Mouse (Mus musculus): ENCODE measurements around the gene Myl12a.

Gene Myl12a

GRCm38 (mm10) chr17:71018616-71019308, 16.1 kb upstream of the Myl12a start:
- H3K27me3 ChIP-seq (ENCODE audit: insufficient read depth, low read length): no peaks in the 10 kb centered on the region
- H3K9me3 ChIP-seq (ENCODE audit: low read length): no peaks in the 10 kb centered on the region
- no peaks in the 10 kb centered on the region for H3K36me3 ChIP-seq (ENCODE audit: insufficient read depth, low read length)
- 0 out of 2 replicates have a peak, but pooled peaks cover 8% of the 10 kb centered on the region for H3K4me1 ChIP-seq (replicated peaks; ENCODE audit: low read depth, low read length)
- TF ChIP-seq NANOG (IDR thresholded peaks at IDR 0.05; ENCODE audit: borderline replicate concordance, low read length) (no peak), POU5F1 (IDR thresholded peaks at IDR 0.05; ENCODE audit: borderline replicate concordance, low read length) (no peak), CTCF (conservative IDR thresholded peaks at IDR 0.05; ENCODE audit: low read length) (no peak)
- no peak overlapping the region for H3K4me3 ChIP-seq (replicated peaks; ENCODE audit: low read length)

GRCm38 (mm10) chr17:71018151-71018550, 15.5 kb upstream of the Myl12a start:
- Histone ChIP-seq H3K4me1 (replicated peaks; ENCODE audit: low read depth, low read length) (0 out of 2 replicates have a peak, but pooled peaks cover 8% of the 10 kb centered on the region), H3K27me3 (ENCODE audit: insufficient read depth, low read length) (no peaks in the 10 kb centered on the region; the same call in 1 of the 2 replicates), H3K4me3 (replicated peaks; ENCODE audit: low read length) (no peak overlapping the region), H3K36me3 (ENCODE audit: insufficient read depth, low read length) (no peaks in the 10 kb centered on the region), H3K9me3 (ENCODE audit: low read length) (no peaks in the 10 kb centered on the region)
- TF ChIP-seq NANOG (IDR thresholded peaks at IDR 0.05; ENCODE audit: borderline replicate concordance, low read length) (no peak), POU5F1 (IDR thresholded peaks at IDR 0.05; ENCODE audit: borderline replicate concordance, low read length) (no peak), CTCF (conservative IDR thresholded peaks at IDR 0.05; ENCODE audit: low read length) (no peak)

GRCm38 (mm10) chr17:71017457-71017998, 14.8 kb upstream of the Myl12a start:
- Histone ChIP-seq H3K36me3 (ENCODE audit: insufficient read depth, low read length) (no peaks in the 10 kb centered on the region), H3K9me3 (ENCODE audit: low read length) (no peaks in the 10 kb centered on the region), H3K27me3 (ENCODE audit: insufficient read depth, low read length) (no peaks in the 10 kb centered on the region; the same call in 1 of the 2 replicates), H3K4me3 (replicated peaks; ENCODE audit: low read length) (no peak overlapping the region), H3K4me1 (replicated peaks; ENCODE audit: low read depth, low read length) (0 out of 2 replicates have a peak, but pooled peaks cover 3% of the 10 kb centered on the region)
- TF ChIP-seq POU5F1 (IDR thresholded peaks at IDR 0.05; ENCODE audit: borderline replicate concordance, low read length): no peak
- no peak for TF ChIP-seq CTCF (conservative IDR thresholded peaks at IDR 0.05; ENCODE audit: low read length)
- no peak for TF ChIP-seq NANOG (IDR thresholded peaks at IDR 0.05; ENCODE audit: borderline replicate concordance, low read length)

GRCm38 (mm10) chr17:71014911-71015310, 12.2 kb upstream of the Myl12a start:
- Histone ChIP-seq H3K4me1 (replicated peaks; ENCODE audit: low read depth, low read length) (peaks cover 10% of the 10 kb centered on the region), H3K36me3 (ENCODE audit: insufficient read depth, low read length) (no peaks in the 10 kb centered on the region), H3K9me3 (ENCODE audit: low read length) (no peaks in the 10 kb centered on the region), H3K27me3 (ENCODE audit: insufficient read depth, low read length) (peaks cover 6% of the 10 kb centered on the region), H3K4me3 (replicated peaks; ENCODE audit: low read length) (no peak overlapping the region)
- TF ChIP-seq NANOG (IDR thresholded peaks at IDR 0.05; ENCODE audit: borderline replicate concordance, low read length) (no peak), CTCF (conservative IDR thresholded peaks at IDR 0.05; ENCODE audit: low read length) (no peak), POU5F1 (IDR thresholded peaks at IDR 0.05; ENCODE audit: borderline replicate concordance, low read length) (no peak)

GRCm38 (mm10) chr17:71013105-71013504, 10.4 kb upstream of the Myl12a start:
- Histone ChIP-seq H3K9me3 (ENCODE audit: low read length) (no peaks in the 10 kb centered on the region), H3K36me3 (ENCODE audit: insufficient read depth, low read length) (no peaks in the 10 kb centered on the region), H3K4me3 (replicated peaks; ENCODE audit: low read length) (no peak overlapping the region), H3K4me1 (replicated peaks; ENCODE audit: low read depth, low read length) (peaks cover 14% of the 10 kb centered on the region), H3K27me3 (ENCODE audit: insufficient read depth, low read length) (peaks cover 10% of the 10 kb centered on the region)
- TF ChIP-seq CTCF (conservative IDR thresholded peaks at IDR 0.05; ENCODE audit: low read length) (no peak), POU5F1 (IDR thresholded peaks at IDR 0.05; ENCODE audit: borderline replicate concordance, low read length) (no peak), NANOG (IDR thresholded peaks at IDR 0.05; ENCODE audit: borderline replicate concordance, low read length) (no peak)

- Histone ChIP-seq H3K27me3 (ENCODE audit: insufficient read depth, low read length) (peaks cover 10% of the 10 kb centered on the region), H3K9me3 (ENCODE audit: low read length) (no peaks in the 10 kb centered on the region), H3K4me3 (replicated peaks; ENCODE audit: low read length) (no peak overlapping the region), H3K4me1 (replicated peaks; ENCODE audit: low read depth, low read length) (peaks cover 14% of the 10 kb centered on the region), H3K36me3 (ENCODE audit: insufficient read depth, low read length) (no peaks in the 10 kb centered on the region)
- TF ChIP-seq CTCF (conservative IDR thresholded peaks at IDR 0.05; ENCODE audit: low read length) (no peak), POU5F1 (IDR thresholded peaks at IDR 0.05; ENCODE audit: borderline replicate concordance, low read length) (no peak), NANOG (IDR thresholded peaks at IDR 0.05; ENCODE audit: borderline replicate concordance, low read length) (no peak)
Measured at GRCm38 (mm10) chr17:71011931-71012662, 9.4 kb upstream of the Myl12a start.

GRCm38 (mm10) chr17:71010646-71011242, 8.1 kb upstream of the Myl12a start:
- peak overlapping the region; percentile 71 for H3K4me3 ChIP-seq (replicated peaks; ENCODE audit: low read length)
- peaks cover 10% of the 10 kb centered on the region for H3K27me3 ChIP-seq (ENCODE audit: insufficient read depth, low read length)
- H3K4me1 ChIP-seq (replicated peaks; ENCODE audit: low read depth, low read length): peaks cover 14% of the 10 kb centered on the region
- H3K9me3 ChIP-seq (ENCODE audit: low read length): no peaks in the 10 kb centered on the region
- no peaks in the 10 kb centered on the region for H3K36me3 ChIP-seq (ENCODE audit: insufficient read depth, low read length)
- no peak for TF ChIP-seq CTCF (conservative IDR thresholded peaks at IDR 0.05; ENCODE audit: low read length)
- TF ChIP-seq NANOG (IDR thresholded peaks at IDR 0.05; ENCODE audit: borderline replicate concordance, low read length): no peak
- TF ChIP-seq POU5F1 (IDR thresholded peaks at IDR 0.05; ENCODE audit: borderline replicate concordance, low read length): no peak

- no peaks in the 10 kb centered on the region for H3K36me3 ChIP-seq (ENCODE audit: insufficient read depth, low read length)
- peaks cover 14% of the 10 kb centered on the region for H3K4me1 ChIP-seq (replicated peaks; ENCODE audit: low read depth, low read length)
- H3K9me3 ChIP-seq (ENCODE audit: low read length): no peaks in the 10 kb centered on the region
- H3K27me3 ChIP-seq (ENCODE audit: insufficient read depth, low read length): peaks cover 10% of the 10 kb centered on the region
- TF ChIP-seq NANOG (IDR thresholded peaks at IDR 0.05; ENCODE audit: borderline replicate concordance, low read length): no peak
- TF ChIP-seq POU5F1 (IDR thresholded peaks at IDR 0.05; ENCODE audit: borderline replicate concordance, low read length): no peak
- TF ChIP-seq CTCF (conservative IDR thresholded peaks at IDR 0.05; ENCODE audit: low read length): no peak
- no peak overlapping the region for H3K4me3 ChIP-seq (replicated peaks; ENCODE audit: low read length)
Measured at GRCm38 (mm10) chr17:71009751-71010150, 7.1 kb upstream of the Myl12a start.

Data from E14TG2a.4 (cell line).